Mouse (Mus musculus): Measurements from ENCODE around the gene Rpl27a. TPM values are rescaled to one million over a fixed set of nuclear protein-coding genes. Genes with fewer than 3 reads are reported as not detected.
A peak's percentile ranks its signal among the peaks of the same experiment; 100 is the strongest.

Rpl27a gene
- polyA plus RNA-seq, 1 experiment = 562 TPM

DNA sequence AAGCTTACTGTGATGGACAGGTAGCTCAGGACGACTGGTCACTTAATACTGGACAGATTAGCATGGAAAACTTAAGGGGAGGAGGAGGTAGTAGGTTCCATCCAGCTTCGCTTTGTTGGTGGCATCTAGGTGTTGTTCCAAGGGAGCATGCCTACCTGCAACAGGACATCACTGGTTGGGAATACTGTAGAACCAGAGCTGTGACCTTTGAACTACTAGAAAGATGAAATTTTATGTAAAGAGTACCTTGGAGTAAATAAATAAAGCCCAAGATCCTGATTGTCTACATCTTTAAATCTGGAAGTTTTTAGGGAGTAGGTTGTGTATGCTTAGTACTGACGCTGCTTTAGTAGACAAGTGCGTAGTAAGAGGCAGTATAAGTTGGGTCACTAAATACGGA, 3.1 kb downstream of the Rpl27a start:
- WGBS = 77% methylated on average over 5 of the region's 5 CpGs
- no peak overlapping the region for H3K4me3 ChIP-seq (replicated peaks; ENCODE audit: control insufficient read depth, low read depth, low read length)
- TF ChIP-seq POLR2A (IDR thresholded peaks at IDR 0.05; ENCODE audit: borderline replicate concordance, control insufficient read depth, low read depth, low read length) = no peak
- TF ChIP-seq CTCF (IDR thresholded peaks at IDR 0.05; ENCODE audit: control insufficient read depth, insufficient read depth, low read length) = no peak
- peaks cover 1% of the 10 kb centered on the region; the same call in 1 of the 2 replicates for H3K4me1 ChIP-seq (ENCODE audit: control insufficient read depth, insufficient read depth, low read length)
- H3K27ac ChIP-seq (ENCODE audit: control insufficient read depth, insufficient read depth, low read depth, low read length, poor library complexity) = no peak overlapping the region

DNA sequence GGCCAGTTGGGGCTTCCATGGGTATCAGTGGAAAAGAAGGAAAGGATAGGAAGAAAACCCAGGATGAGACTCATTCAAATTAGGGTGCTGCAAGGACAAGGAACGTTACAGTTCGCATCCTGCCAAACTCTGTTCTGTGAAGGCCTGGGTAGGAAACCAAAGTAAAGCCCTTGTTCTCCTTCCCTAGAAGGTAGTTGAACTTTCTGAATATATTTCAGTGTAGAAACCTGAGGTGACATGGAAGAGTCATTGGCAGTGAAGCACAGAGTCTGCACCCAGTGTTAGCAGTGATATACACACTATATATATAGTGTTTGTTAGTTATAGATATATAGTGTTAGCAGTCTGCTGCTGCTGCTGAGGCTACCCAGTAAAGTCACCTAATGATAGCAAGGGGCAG, 4.4 kb downstream of the Rpl27a start:
- no peak overlapping the region for H3K27ac ChIP-seq (ENCODE audit: control insufficient read depth, insufficient read depth, low read depth, low read length, poor library complexity)
- TF ChIP-seq CTCF (IDR thresholded peaks at IDR 0.05; ENCODE audit: control insufficient read depth, insufficient read depth, low read length) = no peak
- no peak for TF ChIP-seq POLR2A (IDR thresholded peaks at IDR 0.05; ENCODE audit: borderline replicate concordance, control insufficient read depth, low read depth, low read length)
- H3K4me3 ChIP-seq (replicated peaks; ENCODE audit: control insufficient read depth, low read depth, low read length) = no peak overlapping the region
- no peaks in the 10 kb centered on the region; the same call in 1 of the 2 replicates for H3K4me1 ChIP-seq (ENCODE audit: control insufficient read depth, insufficient read depth, low read length)
- WGBS = 76% methylated on average over 2 of the region's 2 CpGs

DNA sequence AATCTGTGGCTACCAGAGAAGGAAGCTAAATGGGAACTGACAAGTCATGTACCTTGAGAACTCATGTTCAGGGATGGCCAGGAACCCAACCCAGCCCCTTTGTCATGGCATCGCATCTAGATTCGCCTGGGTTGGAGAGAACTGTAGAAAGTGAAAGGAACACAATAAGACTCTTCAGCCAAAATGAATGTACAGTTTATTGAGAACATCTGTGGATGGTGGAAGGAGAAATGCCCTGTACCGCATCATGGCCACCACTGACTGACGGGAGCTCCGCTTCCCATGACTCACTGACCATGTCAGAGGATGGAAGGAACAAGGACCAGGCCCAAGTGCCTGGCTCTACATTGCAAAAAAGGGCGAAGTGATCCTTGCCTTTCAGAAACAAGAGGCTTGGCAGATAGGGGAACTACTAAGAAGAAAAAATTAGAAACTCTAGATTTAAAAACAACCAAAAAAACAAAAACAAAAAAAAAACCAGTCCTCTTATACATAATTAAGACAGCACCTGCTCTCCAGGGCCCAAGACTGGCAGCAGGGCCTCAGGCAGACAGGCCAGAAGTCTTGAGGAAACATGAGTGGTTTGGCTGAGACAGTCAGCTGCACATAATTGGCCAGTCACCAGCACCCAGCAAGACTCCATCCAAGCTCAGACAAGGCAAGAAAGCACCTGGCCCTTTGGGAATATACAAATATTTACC, 4.9 kb downstream of the Rpl27a start:
- no peak overlapping the region for H3K27ac ChIP-seq (ENCODE audit: control insufficient read depth, insufficient read depth, low read depth, low read length, poor library complexity)
- WGBS = 79% methylated on average over 6 of the region's 6 CpGs
- no peak overlapping the region for H3K4me3 ChIP-seq (replicated peaks; ENCODE audit: control insufficient read depth, low read depth, low read length)
- no peaks in the 10 kb centered on the region; the same call in 1 of the 2 replicates for H3K4me1 ChIP-seq (ENCODE audit: control insufficient read depth, insufficient read depth, low read length)
- TF ChIP-seq CTCF (IDR thresholded peaks at IDR 0.05; ENCODE audit: control insufficient read depth, insufficient read depth, low read length) (no peak), POLR2A (IDR thresholded peaks at IDR 0.05; ENCODE audit: borderline replicate concordance, control insufficient read depth, low read depth, low read length) (no peak)

- Histone ChIP-seq H3K4me1 (ENCODE audit: control insufficient read depth, insufficient read depth, low read length) (no peaks in the 10 kb centered on the region; the same call in 1 of the 2 replicates), H3K4me3 (replicated peaks; ENCODE audit: control insufficient read depth, low read depth, low read length) (no peak overlapping the region), H3K27ac (ENCODE audit: control insufficient read depth, insufficient read depth, low read depth, low read length, poor library complexity) (no peak overlapping the region)
- TF ChIP-seq CTCF (IDR thresholded peaks at IDR 0.05; ENCODE audit: control insufficient read depth, insufficient read depth, low read length) (no peak), POLR2A (IDR thresholded peaks at IDR 0.05; ENCODE audit: borderline replicate concordance, control insufficient read depth, low read depth, low read length) (no peak)
Observed at GRCm38 (mm10) chr7:109524442-109524744, 5.4 kb downstream of the Rpl27a start.

GRCm38 (mm10) chr7:109524763-109525162, 5.8 kb downstream of the Rpl27a start:
- no peak overlapping the region for H3K4me3 ChIP-seq (replicated peaks; ENCODE audit: control insufficient read depth, low read depth, low read length)
- H3K27ac ChIP-seq (ENCODE audit: control insufficient read depth, insufficient read depth, low read depth, low read length, poor library complexity) = no peak overlapping the region
- H3K4me1 ChIP-seq (ENCODE audit: control insufficient read depth, insufficient read depth, low read length) = no peaks in the 10 kb centered on the region; the same call in 1 of the 2 replicates
- 64% methylated on average over 3 of the region's 3 CpGs for WGBS
- no peak for TF ChIP-seq CTCF (IDR thresholded peaks at IDR 0.05; ENCODE audit: control insufficient read depth, insufficient read depth, low read length)
- TF ChIP-seq POLR2A (IDR thresholded peaks at IDR 0.05; ENCODE audit: borderline replicate concordance, control insufficient read depth, low read depth, low read length) = no peak

- H3K4me1 ChIP-seq (ENCODE audit: control insufficient read depth, insufficient read depth, low read length) = no peaks in the 10 kb centered on the region
- WGBS = 77% methylated on average over 16 of the region's 16 CpGs
- no peak overlapping the region for H3K27ac ChIP-seq (ENCODE audit: control insufficient read depth, insufficient read depth, low read depth, low read length, poor library complexity)
- H3K4me3 ChIP-seq (replicated peaks; ENCODE audit: control insufficient read depth, low read depth, low read length) = no peak overlapping the region
- TF ChIP-seq CTCF (IDR thresholded peaks at IDR 0.05; ENCODE audit: control insufficient read depth, insufficient read depth, low read length) (no peak), POLR2A (IDR thresholded peaks at IDR 0.05; ENCODE audit: borderline replicate concordance, control insufficient read depth, low read depth, low read length) (no peak)
Observed at GRCm38 (mm10) chr7:109525740-109526663, 7.1 kb downstream of the Rpl27a start.

DNA sequence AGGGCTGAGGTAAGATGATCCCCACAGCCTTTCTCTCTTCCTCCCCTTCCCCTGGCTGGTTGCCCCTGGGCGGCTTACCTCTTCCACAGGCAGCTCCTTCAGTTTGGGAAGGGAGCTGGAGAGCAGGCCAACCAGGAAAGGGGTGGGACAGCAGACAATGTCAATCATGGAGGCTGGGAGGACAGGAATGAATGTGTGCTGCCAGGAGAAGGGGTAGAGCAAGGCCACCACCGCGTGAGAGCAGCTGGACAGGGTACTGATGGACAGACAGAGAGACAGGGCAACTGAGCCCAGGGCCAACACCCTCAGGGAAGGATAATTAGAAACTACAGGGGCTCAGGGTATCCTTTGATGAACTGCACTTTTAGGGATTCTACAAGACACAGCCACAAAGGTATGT, 8.6 kb downstream of the Rpl27a start:
- Histone ChIP-seq H3K4me1 (ENCODE audit: control insufficient read depth, insufficient read depth, low read length) (no peaks in the 10 kb centered on the region), H3K27ac (ENCODE audit: control insufficient read depth, insufficient read depth, low read depth, low read length, poor library complexity) (no peak overlapping the region), H3K4me3 (replicated peaks; ENCODE audit: control insufficient read depth, low read depth, low read length) (no peak overlapping the region)
- WGBS = 97% methylated on average over 3 of the region's 3 CpGs
- TF ChIP-seq CTCF (IDR thresholded peaks at IDR 0.05; ENCODE audit: control insufficient read depth, insufficient read depth, low read length) (no peak), POLR2A (IDR thresholded peaks at IDR 0.05; ENCODE audit: borderline replicate concordance, control insufficient read depth, low read depth, low read length) (no peak)

DNA sequence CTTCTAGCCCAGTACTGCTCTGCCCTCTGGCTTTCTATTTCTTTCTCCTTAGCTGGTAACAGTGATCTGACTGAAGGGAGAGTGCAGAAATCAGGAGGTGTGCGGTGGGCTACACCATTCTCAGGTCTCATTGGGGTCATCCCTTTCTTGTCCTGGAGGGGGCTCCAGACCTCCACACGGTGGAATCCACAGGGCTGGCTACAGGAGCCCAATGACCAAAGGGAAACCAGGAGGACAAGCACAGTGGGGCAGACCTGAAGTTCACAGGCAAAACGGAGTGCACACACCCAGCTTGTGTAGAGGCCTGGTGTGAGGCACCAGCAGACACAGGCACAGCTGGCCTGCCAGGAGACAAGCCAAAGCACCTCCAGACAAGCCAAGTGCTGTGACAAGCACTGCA, 9.4 kb downstream of the Rpl27a start:
- Histone ChIP-seq H3K4me3 (replicated peaks; ENCODE audit: control insufficient read depth, low read depth, low read length) (no peak overlapping the region), H3K4me1 (ENCODE audit: control insufficient read depth, insufficient read depth, low read length) (no peaks in the 10 kb centered on the region), H3K27ac (ENCODE audit: control insufficient read depth, insufficient read depth, low read depth, low read length, poor library complexity) (no peak overlapping the region)
- WGBS = 42% methylated on average over 3 of the region's 3 CpGs
- TF ChIP-seq CTCF (IDR thresholded peaks at IDR 0.05; ENCODE audit: control insufficient read depth, insufficient read depth, low read length) = peak; percentile 46; the same call in 1 of the 2 replicates
- TF ChIP-seq POLR2A (IDR thresholded peaks at IDR 0.05; ENCODE audit: borderline replicate concordance, control insufficient read depth, low read depth, low read length) = no peak

Measured in bone marrow, adult 2 months (tissue).